Mouse (Mus musculus): ENCODE data around the gene Rhbg.

The Rhbg gene

GRCm38 (mm10) chr3:88207451-88208100 is 46.9 kb downstream of the Rhbg start:
- no peak for DNase-seq (ENCODE audit: low read depth)

- DNase-seq (ENCODE audit: low read depth), result no peak
Measured at GRCm38 (mm10) chr3:88206901-88207371, 47.6 kb downstream of the Rhbg start.

- no peak for DNase-seq (ENCODE audit: low read depth)
Measured at GRCm38 (mm10) chr3:88206500-88206899, 48.0 kb downstream of the Rhbg start.

GRCm38 (mm10) chr3:88205563-88206491 is 48.7 kb downstream of the Rhbg start:
- DNase-seq (ENCODE audit: low read depth), result no peak

DNA sequence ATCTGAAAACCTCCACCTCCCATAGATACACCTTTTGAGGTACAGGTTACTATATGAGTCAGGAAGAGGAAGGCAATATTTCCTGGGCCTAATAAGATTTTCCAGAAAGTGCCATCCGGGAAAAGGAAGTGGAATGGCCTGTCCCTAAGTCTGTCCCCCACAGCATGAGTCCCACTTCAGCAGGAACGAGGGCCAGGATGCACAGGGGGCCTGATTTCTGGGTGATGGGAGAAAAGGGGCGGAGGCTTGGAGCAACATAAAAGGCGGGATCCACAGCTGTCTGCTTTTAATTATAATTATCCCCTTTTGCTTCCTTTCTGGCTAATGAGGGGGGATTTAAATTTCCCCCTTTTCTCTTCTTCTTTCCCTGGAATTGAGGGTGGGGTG is 49.3 kb downstream of the Rhbg start:
- no peak for DNase-seq (ENCODE audit: low read depth)

DNA sequence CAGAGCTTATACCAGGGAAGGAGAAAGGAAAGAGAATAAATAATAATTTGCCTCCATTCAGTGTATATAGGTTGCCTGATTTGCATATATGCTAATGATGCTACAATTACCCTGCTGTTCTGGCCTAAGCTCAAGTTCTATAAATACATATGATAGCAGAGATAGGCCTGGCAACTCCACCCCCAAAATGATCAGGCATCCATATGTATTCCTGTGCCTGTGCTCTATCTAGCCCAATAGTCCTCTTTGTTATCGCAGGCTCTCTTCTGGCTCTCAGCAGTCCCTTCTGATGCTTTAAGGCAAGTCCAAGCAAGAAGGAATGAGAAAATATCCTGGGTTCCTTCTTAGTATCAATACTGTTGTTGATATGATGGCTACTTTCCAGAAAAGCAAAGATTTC is 49.8 kb downstream of the Rhbg start:
- no peak for DNase-seq (ENCODE audit: low read depth)

- no peak for DNase-seq (ENCODE audit: low read depth)
Measured at GRCm38 (mm10) chr3:88203999-88204700, 50.4 kb downstream of the Rhbg start.

DNA sequence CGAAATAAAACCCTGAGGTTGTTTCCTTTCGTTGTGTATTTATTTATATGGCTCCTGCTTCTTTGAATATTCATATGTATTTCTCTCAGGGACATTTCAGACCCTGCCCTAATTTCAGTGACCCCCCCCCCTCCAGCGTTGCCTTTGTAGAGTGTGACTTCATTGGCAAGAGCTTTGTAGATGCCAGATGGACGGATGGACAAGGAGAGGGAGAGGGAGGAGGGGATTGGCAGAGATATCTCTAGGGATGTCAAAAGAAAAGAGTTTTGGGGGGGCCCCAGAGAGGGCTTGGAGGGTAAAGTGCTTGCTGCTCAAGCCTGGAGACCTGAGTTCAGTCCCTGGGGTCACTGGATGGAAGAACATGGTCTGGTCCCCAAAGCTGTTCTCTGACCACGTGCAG is 51.1 kb downstream of the Rhbg start:
- DNase-seq (ENCODE audit: low read depth), result no peak

GRCm38 (mm10) chr3:88202986-88203385 is 51.5 kb downstream of the Rhbg start:
- no peak for DNase-seq (ENCODE audit: low read depth)

DNA sequence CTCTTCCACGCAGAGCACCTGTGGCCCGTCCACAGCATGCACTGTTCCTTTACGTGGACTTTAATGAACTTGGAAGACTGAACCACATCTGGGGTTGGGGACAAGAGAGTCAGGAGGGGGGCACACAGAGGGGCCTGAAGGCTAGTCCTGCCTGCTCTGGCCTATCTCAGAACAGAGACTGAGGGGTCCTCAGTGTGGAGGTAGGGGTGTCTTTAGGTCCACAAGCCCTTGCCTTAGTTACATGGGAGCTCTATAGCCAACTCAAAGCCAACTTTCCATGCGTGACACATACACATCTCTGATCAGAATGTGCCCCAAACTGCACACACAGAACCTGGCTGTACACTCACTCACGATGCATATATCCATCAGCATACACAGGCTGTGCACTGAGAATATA is 52.9 kb downstream of the Rhbg start:
- no peak for DNase-seq (ENCODE audit: low read depth)

DNA sequence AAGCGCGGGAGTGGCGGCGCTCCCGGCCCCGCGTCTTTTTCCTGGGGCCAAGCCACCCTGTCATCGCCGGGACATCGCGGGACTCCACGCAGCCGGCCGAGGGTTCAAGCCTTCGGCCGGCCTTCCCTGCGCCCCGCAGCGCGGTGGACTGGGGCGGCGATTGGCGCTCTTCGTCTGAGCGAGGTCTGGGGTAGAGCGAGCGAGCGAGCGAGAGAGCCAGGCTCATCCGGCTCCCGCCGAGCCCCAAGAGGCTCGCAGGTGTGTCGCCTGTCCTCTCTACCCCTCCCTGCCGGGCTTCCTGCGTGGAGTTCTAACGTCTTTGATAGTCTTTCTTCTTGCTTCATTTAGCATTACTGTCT is 53.6 kb downstream of the Rhbg start:
- DNase-seq (ENCODE audit: low read depth), result peak; percentile 52

- no peak for DNase-seq (ENCODE audit: low read depth)
Measured at GRCm38 (mm10) chr3:88200161-88200971, 54.1 kb downstream of the Rhbg start.

GRCm38 (mm10) chr3:88199541-88200110 is 54.9 kb downstream of the Rhbg start:
- no peak for DNase-seq (ENCODE audit: low read depth)

DNA sequence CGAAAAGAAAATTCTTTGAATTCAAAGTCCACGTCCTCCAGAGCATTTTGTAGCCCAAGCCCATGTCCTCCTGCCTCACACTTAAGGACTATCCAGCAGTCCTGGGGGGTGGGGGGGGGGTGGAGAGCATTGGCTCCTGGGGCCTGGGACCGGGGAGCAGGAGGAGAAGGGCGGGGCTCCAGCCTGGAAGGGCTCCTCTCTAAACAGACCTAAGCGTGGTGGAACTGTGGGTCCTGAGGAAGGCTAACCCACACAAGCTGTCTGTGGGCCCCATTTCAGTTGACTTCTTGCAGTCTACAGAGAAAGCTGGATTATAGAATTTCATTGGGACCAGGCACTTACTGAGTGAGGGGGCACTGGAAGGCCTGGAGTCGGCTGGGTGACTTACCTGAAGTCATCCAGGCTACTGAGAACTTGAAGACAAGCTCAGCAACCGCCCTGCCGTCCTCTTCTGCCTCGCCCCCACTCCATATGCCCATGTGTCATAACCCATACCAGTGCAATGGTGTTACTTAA is 55.9 kb downstream of the Rhbg start:
- no peak for DNase-seq (ENCODE audit: low read depth)

- DNase-seq (ENCODE audit: low read depth), result no peak
Measured at GRCm38 (mm10) chr3:88197741-88198504, 56.6 kb downstream of the Rhbg start.

Data from naive thymus-derived CD4-positive, alpha-beta T cell, adult 2 months (primary cell).